Mouse (Mus musculus) G1E (cell line): Measurements from ENCODE around the gene Fam76a. TPM values are rescaled to one million over a fixed set of nuclear protein-coding genes. Genes with fewer than 3 reads are reported as not detected.

Source experiments
- ATAC-seq: 2 replicates; pipeline ENCODE4 v1.8.0; 2016; ENCODE audit warnings: mild to moderate bottlenecking; ENCODE audit not compliant: insufficient number of reproducible peaks, poor library complexity, low FRiP score, severe bottlenecking; ENCODE audit errors: extremely low read depth
- DNase-seq: peaks from one replicate; pipeline ENCODE4 v3.0.0; 2012; ENCODE audit warnings: low spot score
- H3K27me3 ChIP-seq: 2 replicates; pipeline ENCODE4 v1.6.1; 2012; ENCODE audit warnings: mild to moderate bottlenecking, low read length, inconsistent platforms; ENCODE audit not compliant: insufficient read depth
- H3K36me3 ChIP-seq: replicated peaks from 2 replicates; pipeline ENCODE3; 2012; ENCODE audit warnings: mild to moderate bottlenecking, inconsistent platforms
- H3K4me1 ChIP-seq: 2 replicates; pipeline ENCODE4 v1.6.1; 2012; ENCODE audit warnings: low read depth, low read length, inconsistent platforms, mixed read lengths; ENCODE audit not compliant: insufficient read depth
- H3K4me3 ChIP-seq: 2 replicates; pipeline ENCODE4 v1.5.1; 2012; ENCODE audit warnings: low read depth, mild to moderate bottlenecking, inconsistent platforms, low read length, moderate library complexity, mixed read lengths
- H3K9me3 ChIP-seq: replicated peaks from 2 replicates; pipeline ENCODE4 v1.6.1; 2012; ENCODE audit warnings: inconsistent platforms
- CTCF ChIP-seq: IDR thresholded peaks from 2 replicates; pipeline ENCODE4 v1.5.1; 2012; ENCODE audit warnings: low read depth, low read length, inconsistent platforms, mixed read lengths
- GATA1 ChIP-seq: IDR thresholded peaks from 2 replicates; pipeline ENCODE4 v1.6.1; 2012; ENCODE audit warnings: borderline replicate concordance, low read length, inconsistent platforms, mixed read lengths
- GATA2 ChIP-seq: IDR thresholded peaks from 2 replicates; pipeline ENCODE4 v1.6.1; 2012; ENCODE audit warnings: low read depth, low read length, inconsistent platforms, borderline replicate concordance
- POLR2AphosphoS5 ChIP-seq: IDR thresholded peaks from 2 replicates; pipeline ENCODE4 v1.6.1; 2012; ENCODE audit warnings: low read depth, low read length, inconsistent platforms; ENCODE audit not compliant: insufficient replicate concordance
- TAL1 ChIP-seq: conservative IDR thresholded peaks from 2 replicates; pipeline ENCODE4 v1.6.1; 2012; ENCODE audit warnings: low read depth, low read length, inconsistent platforms, mixed read lengths
- polyA plus RNA-seq: library from polyadenylated mRNA; stranded (reverse); fragments of >175 nt; gene quantifications from 2 replicates; pipeline ENCODE4 v1.2.3, GENCODE M21; 2012
- total RNA-seq, 2 experiments: library from RNA; stranded (forward) in 1 of 2; stranded (reverse) in 1 of 2; fragments of 200-1000 nt in 1 of 2; fragments of >200 nt in 1 of 2; fragmentation: Nextera tagmentation in 1 of 2; gene quantifications; 2 replicates each; pipeline ENCODE4 v1.2.3; 2014 to 2017

Fam76a gene
- total and polyA plus RNA-seq, 3 experiments, result 16.2 to 39.8 (median 25.9) TPM

DNA sequence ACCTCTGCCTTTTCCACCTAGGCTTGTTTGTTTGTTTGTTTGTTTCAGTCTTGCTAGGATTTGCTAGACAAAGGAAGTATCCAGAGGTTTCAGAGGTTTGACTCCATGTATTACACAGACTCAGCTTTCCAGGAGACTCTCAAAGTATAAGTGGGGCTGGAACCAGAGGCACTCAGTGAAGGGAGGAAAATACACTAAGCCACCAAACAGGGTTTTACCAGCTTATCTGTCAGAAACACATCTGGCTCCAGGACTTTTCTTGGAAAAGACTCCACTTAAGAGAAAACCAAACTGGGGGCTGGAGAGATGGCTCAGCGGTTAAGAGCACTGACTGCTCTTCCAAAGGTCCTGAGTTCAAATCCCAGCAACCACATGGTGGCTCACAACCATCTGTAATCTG, 61.5 kb downstream of the Fam76a start:
- ATAC-seq, result no peak
- H3K36me3 ChIP-seq, result peaks cover 78% of the 10 kb centered on the region

More for the DNA sequence above, 61.5 kb downstream of the Fam76a start:
- Histone ChIP-seq H3K9me3 (no peaks in the 10 kb centered on the region), H3K4me3 (no peak overlapping the region), H3K4me1 (peaks cover 11% of the 10 kb centered on the region; the same call in 1 of the 2 replicates), H3K27me3 (no peaks in the 10 kb centered on the region)
- no peak for DNase-seq
- TF ChIP-seq CTCF (no peak), GATA2 (no peak), POLR2AphosphoS5 (no peak), GATA1 (no peak), TAL1 (no peak)

Other genes starting within 250 kb of the Fam76a start
- 0.75 and 1.2 TPM in 2 replicates for gene Xkr8, start 190.0 kb downstream of the Fam76a start, total RNA-seq (2014; fragmentation: Nextera tagmentation)
- gene Xkr8, start 190.0 kb downstream of the Fam76a start, total RNA-seq (2017), result 1.6 and 5.1 TPM in 2 replicates
- 0.17 and 0.46 TPM in 2 replicates for gene Xkr8, start 190.0 kb downstream of the Fam76a start, polyA plus RNA-seq
- gene Smpdl3b, start 165.3 kb downstream of the Fam76a start, total RNA-seq (2014; fragmentation: Nextera tagmentation), result not detected in 2 replicates
- 0.23 and 0.33 TPM in 2 replicates for gene Smpdl3b, start 165.3 kb downstream of the Fam76a start, total RNA-seq (2017)
- 0.04 and 0.08 TPM in 2 replicates for gene Smpdl3b, start 165.3 kb downstream of the Fam76a start, polyA plus RNA-seq
- 48.8 and 56.5 TPM in 2 replicates for gene Rpa2, start 154.2 kb downstream of the Fam76a start, total RNA-seq (2014; fragmentation: Nextera tagmentation)
- gene Rpa2, start 154.2 kb downstream of the Fam76a start, total RNA-seq (2017), result 76.3 and 83.1 TPM in 2 replicates
- 109 and 132 TPM in 2 replicates for gene Rpa2, start 154.2 kb downstream of the Fam76a start, polyA plus RNA-seq
- gene Themis2, start 126.2 kb downstream of the Fam76a start, total RNA-seq (2014; fragmentation: Nextera tagmentation), result 0.38 TPM in 1 of 2 replicates, not detected in the other
- 0.29 and 0.55 TPM in 2 replicates for gene Themis2, start 126.2 kb downstream of the Fam76a start, total RNA-seq (2017)
- gene Themis2, start 126.2 kb downstream of the Fam76a start, polyA plus RNA-seq, result 0.16 and 0.32 TPM in 2 replicates
- 52.9 and 58.8 TPM in 2 replicates for gene Ppp1r8, start 79.4 kb downstream of the Fam76a start, total RNA-seq (2014; fragmentation: Nextera tagmentation)
- gene Ppp1r8, start 79.4 kb downstream of the Fam76a start, total RNA-seq (2017), result 69.7 and 73.5 TPM in 2 replicates
- gene Ppp1r8, start 79.4 kb downstream of the Fam76a start, polyA plus RNA-seq, result 42.8 and 52.6 TPM in 2 replicates
- gene Stx12, start 38.0 kb downstream of the Fam76a start, total RNA-seq (2014; fragmentation: Nextera tagmentation), result 34.8 and 36.9 TPM in 2 replicates
- gene Stx12, start 38.0 kb downstream of the Fam76a start, total RNA-seq (2017), result 35.2 and 39.6 TPM in 2 replicates
- 6.6 and 6.7 TPM in 2 replicates for gene Stx12, start 38.0 kb downstream of the Fam76a start, polyA plus RNA-seq
- not detected in 2 replicates for gene Fgr, start 51.5 kb upstream of the Fam76a start, total RNA-seq (2014; fragmentation: Nextera tagmentation)
- gene Fgr, start 51.5 kb upstream of the Fam76a start, total RNA-seq (2017), result 0.05 TPM in 1 of 2 replicates, not detected in the other
- gene Fgr, start 51.5 kb upstream of the Fam76a start, polyA plus RNA-seq, result not detected in 2 replicates
- 15.6 and 19.8 TPM in 2 replicates for gene Ahdc1, start 88.7 kb upstream of the Fam76a start, total RNA-seq (2014; fragmentation: Nextera tagmentation)
- gene Ahdc1, start 88.7 kb upstream of the Fam76a start, total RNA-seq (2017), result 2.7 TPM in 2 replicates
- 37.6 and 37.9 TPM in 2 replicates for gene Ahdc1, start 88.7 kb upstream of the Fam76a start, polyA plus RNA-seq
- 127 and 152 TPM in 2 replicates for gene Wasf2, start 207.9 kb upstream of the Fam76a start, total RNA-seq (2014; fragmentation: Nextera tagmentation)
- gene Wasf2, start 207.9 kb upstream of the Fam76a start, total RNA-seq (2017), result 8.2 and 12.1 TPM in 2 replicates
- 54.9 and 58.3 TPM in 2 replicates for gene Wasf2, start 207.9 kb upstream of the Fam76a start, polyA plus RNA-seq